Comparison of ENCODE assay signal across 11 mouse cellular contexts in the genomic region with DNA sequence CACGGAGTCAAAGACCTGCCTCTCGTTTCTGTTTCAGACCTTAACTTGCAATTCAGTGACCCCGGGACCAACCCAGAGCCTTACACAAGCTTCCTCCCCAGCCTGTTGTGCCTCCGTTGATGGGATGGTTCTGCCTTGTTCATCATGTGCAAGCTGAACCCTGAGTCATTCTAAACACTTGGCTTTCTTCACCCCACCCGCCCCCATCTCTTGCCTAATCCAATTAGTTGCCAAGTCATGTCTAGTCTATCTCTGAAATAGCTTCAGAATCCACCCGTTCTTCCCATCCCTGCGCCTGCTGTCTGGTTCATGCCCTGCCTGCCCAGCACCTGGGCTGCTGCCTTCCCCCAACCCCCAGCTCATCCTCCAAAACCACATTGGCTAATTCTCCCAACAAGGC. TPM values are rescaled to one million over a fixed set of nuclear protein-coding genes. Genes with fewer than 3 reads are reported as not detected.
DNase-seq lines count a peak whose midpoint lies in the region; ATAC-seq and TF ChIP-seq lines count a peak whose summit lies in the region.
"Had no signal": no experiment of that assay in that cellular context is flagged by ENCODE, and none has a peak within 500 bp of the region (broad histone marks: within the 10 kb centered on the region; RNA-seq: fewer than 3 reads in every experiment).

No protein-coding gene starts in this region.

- no peak overlapping the region for H3K4me3 ChIP-seq in bone marrow macrophage, adult 2 months (ENCODE audit: insufficient read depth, low read length)
- no peak overlapping the region for H3K4me3 ChIP-seq in liver, embryonic 13.5 days (replicated peaks)
- H3K4me3 ChIP-seq in neural tube, embryonic 15.5 days (replicated peaks) = no peak overlapping the region
- no peak overlapping the region for H3K4me3 ChIP-seq in cerebellum, adult 2 months (replicated peaks; ENCODE audit: insufficient read depth, low read depth, low read length)

- no peak for TF ChIP-seq POLR2A in bone marrow macrophage, adult 2 months (IDR thresholded peaks at IDR 0.05; ENCODE audit: borderline replicate concordance, low read depth, low read length)
- no peak for TF ChIP-seq POLR2A in cerebellum, adult 2 months (IDR thresholded peaks at IDR 0.05; ENCODE audit: borderline replicate concordance, insufficient read depth, low read length)

- peak; percentile 78 for DNase-seq in gastrocnemius, adult 18-20 months (ENCODE audit: low spot score)
- no peak for DNase-seq in gastrocnemius, postnatal 10 days
- DNase-seq in 3134 (ENCODE audit: extremely low read depth, insufficient read length, low spot score) = peak; percentile 68
- peak; percentile 18 for DNase-seq in liver, embryonic 13.5 days
- DNase-seq in kidney, postnatal 14 days = no peak
- no peak for DNase-seq in cerebellum, adult 2 months
- DNase-seq: cerebellum, postnatal 36 days had no signal

- H3K9ac ChIP-seq in liver, embryonic 13.5 days = no peak overlapping the region
- H3K9ac ChIP-seq in neural tube, embryonic 15.5 days (replicated peaks) = no peak overlapping the region

- H3K4me2 ChIP-seq in liver, embryonic 13.5 days = 0 out of 2 replicates have a peak overlapping the region, but pooled peaks have one; percentile 2
- H3K4me2 ChIP-seq in neural tube, embryonic 15.5 days = no peak overlapping the region

- peaks cover 40% of the 10 kb centered on the region for H3K4me1 ChIP-seq in bone marrow macrophage, adult 2 months (ENCODE audit: control insufficient read depth, insufficient read depth, low read length)
- H3K4me1 ChIP-seq in liver, embryonic 13.5 days (replicated peaks) = peaks cover 56% of the 10 kb centered on the region
- peaks cover 18% of the 10 kb centered on the region for H3K4me1 ChIP-seq in neural tube, embryonic 15.5 days
- H3K4me1 ChIP-seq in cerebellum, adult 2 months (ENCODE audit: control insufficient read depth, insufficient read depth, low read length) = no peaks in the 10 kb centered on the region

- peaks cover 11% of the 10 kb centered on the region; the same call in 1 of the 2 replicates for H3K36me3 ChIP-seq in liver, embryonic 13.5 days
- peaks cover 4% of the 10 kb centered on the region; the same call in 1 of the 2 replicates for H3K36me3 ChIP-seq in neural tube, embryonic 15.5 days

- WGBS in liver, embryonic 13.5 days (ENCODE audit: insufficient replicate concordance) = 60% methylated on average over 7 of the region's 7 CpGs
- WGBS in neural tube, embryonic 15.5 days = 91% methylated on average over 7 of the region's 7 CpGs
- 65% methylated on average over 7 of the region's 7 CpGs for WGBS in cerebellum, adult 2 months

- peak overlapping the region; percentile 3; the same call in 1 of the 2 replicates for H3K27ac ChIP-seq in bone marrow macrophage, adult 2 months (ENCODE audit: insufficient read depth, low read depth, low read length)
- H3K27ac ChIP-seq in liver, embryonic 13.5 days = peak overlapping the region; percentile 37; the same call in 1 of the 2 replicates
- H3K27ac ChIP-seq in neural tube, embryonic 15.5 days (replicated peaks) = no peak overlapping the region
- no peak overlapping the region for H3K27ac ChIP-seq in cerebellum, adult 2 months (ENCODE audit: insufficient read depth, low read length)

- no peaks in the 10 kb centered on the region for H3K9me3 ChIP-seq in liver, embryonic 13.5 days (replicated peaks)
- H3K9me3 ChIP-seq in neural tube, embryonic 15.5 days (replicated peaks) = no peaks in the 10 kb centered on the region

- no peaks in the 10 kb centered on the region for H3K27me3 ChIP-seq in liver, embryonic 13.5 days
- no peaks in the 10 kb centered on the region for H3K27me3 ChIP-seq in neural tube, embryonic 15.5 days (replicated peaks)
- H3K27me3 ChIP-seq in cerebellum, adult 2 months (ENCODE audit: control insufficient read depth, insufficient read depth, low read length) = no peaks in the 10 kb centered on the region

- ATAC-seq in liver, embryonic 13.5 days (ENCODE audit: low read depth) = peak; percentile 56
- ATAC-seq in neural tube, embryonic 15.5 days (ENCODE audit: low FRiP score) = no peak

- no peak for TF ChIP-seq CTCF in bone marrow macrophage, adult 2 months (IDR thresholded peaks at IDR 0.05; ENCODE audit: low read depth, low read length)
- no peak for TF ChIP-seq CTCF in cerebellum, adult 2 months (IDR thresholded peaks at IDR 0.05; ENCODE audit: borderline replicate concordance, insufficient read depth, low read depth, low read length)

RNA-seq across cellular contexts. Expression of gene Pef1, which starts 9.9 kb away (rescaled TPM):
- 10 to 100 TPM; 33.7 to 38.6 TPM for total RNA-seq in gastrocnemius, adult 18-20 months (2021)
- 10 to 100 TPM; 29.3 to 31.7 TPM for total RNA-seq in gastrocnemius, postnatal 10 days (2021)
- 41.4 and 44.1 TPM in 2 replicates for polyA plus RNA-seq in bone marrow macrophage, adult 2 months (2012; ENCODE audit: insufficient read depth, insufficient read length, missing spikeins)
- 41.0 and 41.3 TPM in 2 replicates for polyA plus RNA-seq in liver, embryonic 13.5 days (2015; fragmentation: Nextera tagmentation; extraction: Ambion mirVana)
- 65.6 and 69.7 TPM in 2 replicates for polyA plus RNA-seq in neural tube, embryonic 15.5 days (2015; fragmentation: Nextera tagmentation; extraction: Ambion mirVana)
- 89.3 and 90.2 TPM in 2 replicates for polyA plus RNA-seq in cerebellum, adult 2 months (2012; rRNA removed)

RNA-seq across cellular contexts. Expression of gene Hcrtr1, which starts 26.9 kb away (rescaled TPM):
- total RNA-seq in gastrocnemius, adult 18-20 months (2021) = not detected
- total RNA-seq in gastrocnemius, postnatal 10 days (2021) = not detected
- polyA plus RNA-seq in bone marrow macrophage, adult 2 months (2012; ENCODE audit: insufficient read depth, insufficient read length, missing spikeins) = not detected in 2 replicates
- polyA plus RNA-seq in liver, embryonic 13.5 days (2015; fragmentation: Nextera tagmentation; extraction: Ambion mirVana) = 0.05 TPM in 1 of 2 replicates, not detected in the other
- 3.7 and 3.9 TPM in 2 replicates for polyA plus RNA-seq in neural tube, embryonic 15.5 days (2015; fragmentation: Nextera tagmentation; extraction: Ambion mirVana)
- polyA plus RNA-seq in cerebellum, adult 2 months (2012; rRNA removed) = 4.3 and 5.2 TPM in 2 replicates
- polyA plus RNA-seq: heart, embryonic 16.5 days; limb, embryonic 11.5 days had no signal

Comparison
In these comparisons a context has a peak if more than half of its experiments do, and no peak if none do; other contexts are left out.
1. DNase-seq: peak in gastrocnemius, adult 18-20 months (single experiment), 3134 (single experiment) and liver, embryonic 13.5 days (single experiment); none in gastrocnemius, postnatal 10 days (single experiment), kidney, postnatal 14 days (single experiment) and cerebellum, adult 2 months (0 of 2).
2. H3K27ac ChIP-seq: peak in bone marrow macrophage, adult 2 months (single experiment) and liver, embryonic 13.5 days (single experiment); none in neural tube, embryonic 15.5 days (single experiment) and cerebellum, adult 2 months (single experiment).